Mouse (Mus musculus) liver, adult 2 months (tissue): Measurements from ENCODE around the gene Kif1b.

Experiments used
- CTCF ChIP-seq: fragments of 200-500 bp; IDR thresholded peaks from 2 replicates; pipeline ENCODE4 v1.5.1; 2011; ENCODE audit warnings: low read depth, low read length, control low read depth
- POLR2A ChIP-seq: fragments of 200-500 bp; IDR thresholded peaks from 2 replicates; pipeline ENCODE4 v1.6.1; 2011; ENCODE audit warnings: low read length, control low read depth; ENCODE audit not compliant: insufficient read depth; ENCODE audit errors: extremely low read depth

DNA sequence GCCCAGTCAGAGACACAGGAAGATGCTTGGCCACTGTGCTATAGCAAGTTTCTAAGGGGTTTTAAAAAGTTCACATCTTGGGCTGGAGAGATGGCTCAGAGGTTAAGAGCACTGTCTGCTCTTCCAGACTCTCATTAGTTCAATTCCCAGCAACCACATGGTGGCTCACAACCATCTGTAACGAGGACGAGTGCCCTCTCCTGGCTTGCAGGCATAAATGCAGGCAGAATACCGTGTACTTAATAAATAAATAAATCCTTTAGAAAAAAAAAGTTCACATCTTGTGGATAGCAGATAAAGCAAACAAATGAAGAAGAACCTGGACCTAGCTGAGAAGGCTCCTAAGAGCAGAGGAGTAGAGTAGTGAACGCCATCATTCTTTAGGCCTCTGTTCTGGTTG is 124.7 kb downstream of the Kif1b start:
- TF ChIP-seq POLR2A, result no peak
- TF ChIP-seq CTCF, result peak; percentile 35; the same call in 1 of the 2 replicates
